In the genomic region with DNA sequence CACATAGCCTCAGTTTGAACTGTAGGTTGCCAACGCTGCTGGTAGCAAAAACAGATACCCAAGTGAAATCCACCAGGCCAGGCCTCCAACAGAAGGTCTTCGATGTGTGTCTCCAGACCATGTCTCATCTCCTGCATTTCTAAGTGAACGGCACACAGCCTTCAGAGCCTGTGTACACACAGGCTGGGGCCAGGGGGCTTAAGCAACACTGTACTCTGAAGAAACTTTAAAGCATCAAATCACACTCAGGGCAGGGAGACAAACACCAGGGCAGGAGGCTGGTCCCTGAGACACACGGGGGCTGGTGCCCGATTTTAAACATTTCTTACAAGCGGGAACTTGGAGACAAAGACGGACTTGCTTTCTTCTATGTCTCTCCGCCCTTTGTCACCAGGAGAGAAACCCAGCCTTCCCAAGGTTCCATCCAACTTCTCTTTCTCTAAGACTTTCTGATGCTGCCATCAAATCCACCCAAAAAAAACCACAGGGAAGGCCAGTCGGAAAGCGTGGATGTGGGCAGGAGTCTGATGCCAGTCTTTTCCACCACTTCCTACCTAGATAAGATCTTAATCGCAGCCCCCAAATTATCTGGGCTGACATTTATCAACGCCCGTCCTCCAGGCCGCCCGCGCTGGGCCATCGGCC, we compare ENCODE assay signal across 7 mouse cellular contexts. TPM values are rescaled to one million over a fixed set of nuclear protein-coding genes. Genes with fewer than 3 reads are reported as not detected.
DNase-seq lines count a peak whose midpoint lies in the region; ATAC-seq lines count a peak whose summit lies in the region.

No protein-coding gene starts in this region.

- H3K4me3 ChIP-seq in liver, embryonic 11.5 days (ENCODE audit: low read depth, low read length): no peak overlapping the region
- no peak overlapping the region for H3K4me3 ChIP-seq in forebrain, embryonic 11.5 days (ENCODE audit: low read depth, low read length)
- no peak overlapping the region for H3K4me3 ChIP-seq in hindbrain, embryonic 16.5 days (ENCODE audit: low read length)
- no peak overlapping the region for H3K4me3 ChIP-seq in neural tube, embryonic 15.5 days (replicated peaks)

- ATAC-seq in liver, embryonic 11.5 days (replicated peaks; ENCODE audit: low FRiP score): no peak
- ATAC-seq in forebrain, embryonic 11.5 days (replicated peaks; ENCODE audit: low FRiP score): no peak
- ATAC-seq in hindbrain, embryonic 16.5 days: no peak
- ATAC-seq in neural tube, embryonic 15.5 days (ENCODE audit: low FRiP score): no peak

- no peaks in the 10 kb centered on the region for H3K36me3 ChIP-seq in liver, embryonic 11.5 days (ENCODE audit: control insufficient read depth, insufficient read depth, low read length)
- no peaks in the 10 kb centered on the region for H3K36me3 ChIP-seq in forebrain, embryonic 11.5 days (ENCODE audit: control insufficient read depth, insufficient read depth, low read length)
- H3K36me3 ChIP-seq in hindbrain, embryonic 16.5 days (ENCODE audit: control insufficient read depth, insufficient read depth, low read length): no peaks in the 10 kb centered on the region
- no peaks in the 10 kb centered on the region for H3K36me3 ChIP-seq in neural tube, embryonic 15.5 days

- no peaks in the 10 kb centered on the region for H3K9me3 ChIP-seq in liver, embryonic 11.5 days (ENCODE audit: control insufficient read depth, low read length)
- no peaks in the 10 kb centered on the region for H3K9me3 ChIP-seq in forebrain, embryonic 11.5 days (ENCODE audit: control insufficient read depth, low read length)
- H3K9me3 ChIP-seq in hindbrain, embryonic 16.5 days (ENCODE audit: control insufficient read depth, low read length): no peaks in the 10 kb centered on the region
- no peaks in the 10 kb centered on the region for H3K9me3 ChIP-seq in neural tube, embryonic 15.5 days (replicated peaks)

- DNase-seq in liver, embryonic 11.5 days (ENCODE audit: low spot score): no peak
- DNase-seq in liver: no peak
- DNase-seq in forebrain, embryonic 11.5 days (ENCODE audit: low spot score): no peak
- no peak for DNase-seq in frontal cortex, postnatal 10 days (ENCODE audit: low spot score in 2 of 2)
- no peak for DNase-seq in kidney, postnatal 25 days

- 0 out of 2 replicates have a peak overlapping the region, but pooled peaks have one; percentile 40 for H3K27ac ChIP-seq in liver, embryonic 11.5 days (ENCODE audit: low read depth, low read length)
- peak overlapping the region; percentile 93 for H3K27ac ChIP-seq in forebrain, embryonic 11.5 days (ENCODE audit: low read depth, low read length)
- H3K27ac ChIP-seq in hindbrain, embryonic 16.5 days (ENCODE audit: low read depth, low read length): no peak overlapping the region
- H3K27ac ChIP-seq in neural tube, embryonic 15.5 days (replicated peaks): peak overlapping the region; percentile 61

- no peak overlapping the region for H3K4me2 ChIP-seq in liver, embryonic 11.5 days
- peak overlapping the region; percentile 26; the same call in 1 of the 2 replicates for H3K4me2 ChIP-seq in forebrain, embryonic 11.5 days (ENCODE audit: low read depth, low read length, severe bottlenecking)
- peak overlapping the region; percentile 12; the same call in 1 of the 2 replicates for H3K4me2 ChIP-seq in hindbrain, embryonic 16.5 days (ENCODE audit: low read length)
- H3K4me2 ChIP-seq in neural tube, embryonic 15.5 days: 0 out of 2 replicates have a peak overlapping the region, but pooled peaks have one; percentile 13

- 53% methylated on average over 17 of the region's 17 CpGs for WGBS in liver, embryonic 11.5 days
- WGBS in forebrain, embryonic 11.5 days: 16% methylated on average over 17 of the region's 17 CpGs
- WGBS in hindbrain, embryonic 16.5 days: 30% methylated on average over 17 of the region's 17 CpGs
- WGBS in neural tube, embryonic 15.5 days: 23% methylated on average over 17 of the region's 17 CpGs

- H3K27me3 ChIP-seq in liver, embryonic 11.5 days (replicated peaks; ENCODE audit: control insufficient read depth, insufficient read depth, low read length): peaks cover 6% of the 10 kb centered on the region; the same call in 1 of the 2 replicates
- no peaks in the 10 kb centered on the region; the same call in none of the 2 replicates for H3K27me3 ChIP-seq in forebrain, embryonic 11.5 days (ENCODE audit: control insufficient read depth, insufficient read depth, low read length)
- peaks cover 5% of the 10 kb centered on the region for H3K27me3 ChIP-seq in hindbrain, embryonic 16.5 days (replicated peaks; ENCODE audit: control insufficient read depth, insufficient read depth, low read length)
- H3K27me3 ChIP-seq in neural tube, embryonic 15.5 days (replicated peaks): peaks cover 29% of the 10 kb centered on the region

- peaks cover 4% of the 10 kb centered on the region for H3K4me1 ChIP-seq in liver, embryonic 11.5 days (replicated peaks; ENCODE audit: control insufficient read depth, insufficient read depth, low read length)
- peaks cover 69% of the 10 kb centered on the region for H3K4me1 ChIP-seq in forebrain, embryonic 11.5 days (replicated peaks; ENCODE audit: control insufficient read depth, insufficient read depth, low read length)
- peaks cover 14% of the 10 kb centered on the region for H3K4me1 ChIP-seq in hindbrain, embryonic 16.5 days (ENCODE audit: control insufficient read depth, insufficient read depth, low read depth, low read length)
- H3K4me1 ChIP-seq in neural tube, embryonic 15.5 days: peaks cover 37% of the 10 kb centered on the region

- no peak overlapping the region for H3K9ac ChIP-seq in liver, embryonic 11.5 days (ENCODE audit: low read depth, low read length)
- H3K9ac ChIP-seq in forebrain, embryonic 11.5 days (ENCODE audit: low read length): peak overlapping the region; percentile 63
- H3K9ac ChIP-seq in hindbrain, embryonic 16.5 days (ENCODE audit: low read depth, low read length): no peak overlapping the region; the same call in 1 of the 2 replicates
- H3K9ac ChIP-seq in neural tube, embryonic 15.5 days (replicated peaks): no peak overlapping the region

RNA-seq across cellular contexts. Expression of gene Prdm16, which starts 42.4 kb away (rescaled TPM):
- polyA plus RNA-seq in liver, embryonic 11.5 days (2014; fragmentation: Nextera tagmentation; extraction: Ambion mirVana): 7.0 and 7.2 TPM in 2 replicates
- polyA plus RNA-seq in forebrain, embryonic 11.5 days (2014; fragmentation: Nextera tagmentation; extraction: Ambion mirVana): 44.7 and 49.3 TPM in 2 replicates
- 12.6 and 14.3 TPM in 2 replicates for polyA plus RNA-seq in hindbrain, embryonic 16.5 days (2015; fragmentation: Nextera tagmentation; extraction: Ambion mirVana)
- 7.7 and 9.0 TPM in 2 replicates for polyA plus RNA-seq in neural tube, embryonic 15.5 days (2015; fragmentation: Nextera tagmentation; extraction: Ambion mirVana)
